Mouse (Mus musculus): ENCODE measurements at regions not wholly inside any gene's neighbourhood (a gene's known extent, or its start where the extent isn't known, plus 50 kb on each side); places are given as distances from the start of the nearest gene placed in this dataset.

DNA sequence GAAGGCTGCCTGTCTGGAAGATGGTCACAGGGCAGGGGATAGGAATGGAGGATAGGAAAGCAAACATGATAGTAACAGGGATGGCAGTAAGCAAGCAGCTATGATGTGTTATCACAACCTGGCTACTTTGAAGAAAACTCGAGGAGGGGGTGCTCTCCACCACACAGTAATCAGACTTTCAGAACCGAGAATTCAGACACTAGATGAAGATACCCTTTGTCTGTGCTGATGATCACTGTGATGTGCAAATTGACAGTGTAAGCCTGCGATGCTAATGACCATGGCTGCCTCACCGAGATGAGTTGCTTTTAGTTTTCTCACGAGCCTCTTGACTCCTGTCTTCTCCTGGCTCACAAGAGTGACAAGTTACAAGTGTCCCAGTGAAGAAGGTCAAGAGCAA lies 315.4 kb downstream of the Icos start:
- Histone ChIP-seq H3K27ac (ENCODE audit: insufficient read depth, low read depth, low read length) (no peak overlapping the region), H3K4me3 (ENCODE audit: insufficient read depth, low read depth, low read length) (no peak overlapping the region), H3K4me1 (ENCODE audit: control insufficient read depth, insufficient read depth, low read length) (no peaks in the 10 kb centered on the region)
- no peak for TF ChIP-seq POLR2A (IDR thresholded peaks at IDR 0.05; ENCODE audit: insufficient read depth, low read depth, low read length)
- TF ChIP-seq CTCF (IDR thresholded peaks at IDR 0.05; ENCODE audit: insufficient read depth, low read depth, low read length): no peak
- WGBS: 90% methylated on average over 5 of the region's 5 CpGs

DNA sequence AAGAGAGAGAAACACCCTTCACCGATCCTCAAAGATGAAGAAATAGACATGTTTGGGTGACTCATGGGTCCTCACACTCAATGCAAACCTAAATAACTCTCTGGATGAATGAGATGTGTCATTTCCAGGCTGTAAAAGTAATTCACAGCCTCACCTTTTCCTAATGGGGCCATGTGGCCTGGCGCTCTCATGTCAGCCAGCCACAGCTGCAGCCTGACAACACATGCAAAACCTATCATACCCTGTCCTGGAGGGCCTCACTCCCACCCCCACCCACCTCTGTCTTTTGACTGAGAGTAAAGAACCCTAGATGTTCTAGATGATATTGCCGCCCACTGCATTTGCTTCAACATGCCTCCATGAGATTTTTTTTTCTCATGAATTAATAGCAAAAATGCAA lies 317.5 kb downstream of the Icos start:
- WGBS: 95% methylated on average over 3 of the region's 3 CpGs
- no peak for TF ChIP-seq POLR2A (IDR thresholded peaks at IDR 0.05; ENCODE audit: insufficient read depth, low read depth, low read length)
- TF ChIP-seq CTCF (IDR thresholded peaks at IDR 0.05; ENCODE audit: insufficient read depth, low read depth, low read length): no peak
- Histone ChIP-seq H3K4me3 (ENCODE audit: insufficient read depth, low read depth, low read length) (no peak overlapping the region), H3K4me1 (ENCODE audit: control insufficient read depth, insufficient read depth, low read length) (no peaks in the 10 kb centered on the region), H3K27ac (ENCODE audit: insufficient read depth, low read depth, low read length) (no peak overlapping the region)

DNA sequence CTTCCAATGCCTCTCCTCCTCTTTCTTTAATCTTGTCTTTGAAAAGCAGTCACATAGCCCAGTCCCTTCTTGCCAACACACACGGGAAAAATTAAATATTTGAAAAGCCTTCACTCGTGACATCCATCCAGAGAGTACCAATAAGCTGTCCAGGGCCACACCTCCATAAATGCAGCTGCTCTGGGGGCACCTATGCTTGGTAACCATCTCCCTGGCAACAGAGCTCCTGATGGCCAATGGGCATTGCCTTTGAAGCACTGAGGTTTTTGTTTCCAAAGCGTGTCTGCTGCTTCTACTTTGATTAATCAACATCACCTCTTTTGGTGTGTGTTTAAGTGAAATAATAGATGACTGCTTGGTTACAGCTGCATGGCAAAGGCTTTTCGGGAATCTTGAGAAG lies 319.1 kb downstream of the Icos start:
- no peak overlapping the region for H3K4me3 ChIP-seq (ENCODE audit: insufficient read depth, low read depth, low read length)
- no peak overlapping the region for H3K27ac ChIP-seq (ENCODE audit: insufficient read depth, low read depth, low read length)
- no peak for TF ChIP-seq CTCF (IDR thresholded peaks at IDR 0.05; ENCODE audit: insufficient read depth, low read depth, low read length)
- no peak for TF ChIP-seq POLR2A (IDR thresholded peaks at IDR 0.05; ENCODE audit: insufficient read depth, low read depth, low read length)
- peaks cover 4% of the 10 kb centered on the region for H3K4me1 ChIP-seq (ENCODE audit: control insufficient read depth, insufficient read depth, low read length)
- 61% methylated on average over 4 of the region's 4 CpGs for WGBS

DNA sequence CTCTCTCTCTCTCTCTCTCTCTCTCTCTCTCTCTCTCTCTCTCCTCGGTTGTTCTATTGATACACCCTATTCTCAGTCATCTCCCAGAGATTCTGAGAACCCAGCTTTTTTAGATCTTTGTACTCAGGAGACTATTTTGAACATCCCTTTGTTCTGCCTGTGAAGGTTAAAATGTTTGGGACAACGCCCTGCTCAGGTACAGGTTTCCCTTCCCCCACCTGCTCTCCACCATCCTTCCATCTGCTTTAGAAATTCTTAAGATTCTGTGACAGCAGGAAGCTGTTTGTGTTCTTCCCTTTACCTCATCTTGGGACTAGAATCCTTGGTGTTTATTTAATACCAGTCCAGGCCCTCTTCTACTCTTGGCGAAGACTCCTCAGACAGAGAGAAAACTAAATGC lies 319.6 kb downstream of the Icos start:
- Histone ChIP-seq H3K4me1 (ENCODE audit: control insufficient read depth, insufficient read depth, low read length) (peaks cover 4% of the 10 kb centered on the region), H3K4me3 (ENCODE audit: insufficient read depth, low read depth, low read length) (no peak overlapping the region), H3K27ac (ENCODE audit: insufficient read depth, low read depth, low read length) (no peak overlapping the region)
- 93% methylated on average over 3 of the region's 3 CpGs for WGBS
- no peak for TF ChIP-seq CTCF (IDR thresholded peaks at IDR 0.05; ENCODE audit: insufficient read depth, low read depth, low read length)
- no peak for TF ChIP-seq POLR2A (IDR thresholded peaks at IDR 0.05; ENCODE audit: insufficient read depth, low read depth, low read length)

DNA sequence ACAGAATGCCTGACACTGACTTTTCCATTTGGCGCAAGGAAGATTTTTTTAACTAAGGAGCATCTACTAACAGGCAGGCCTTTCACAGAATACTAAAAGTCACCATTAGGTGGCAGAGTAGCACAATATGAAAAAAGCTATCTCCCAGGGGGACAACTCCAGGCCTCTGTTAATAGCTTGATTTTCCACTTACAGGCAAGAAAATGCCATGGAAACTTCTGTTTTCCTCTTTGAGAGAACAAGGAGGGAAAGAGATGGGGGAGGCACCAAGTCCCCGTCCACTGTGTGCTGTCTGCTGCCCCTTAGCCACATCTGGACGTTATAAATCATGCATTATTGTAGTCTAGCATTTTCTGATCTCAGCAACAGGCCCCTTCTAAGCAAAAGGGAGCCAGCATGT lies 320.3 kb downstream of the Icos start:
- 30% methylated on average over 3 of the region's 3 CpGs for WGBS
- H3K4me1 ChIP-seq (ENCODE audit: control insufficient read depth, insufficient read depth, low read length): peaks cover 4% of the 10 kb centered on the region
- TF ChIP-seq CTCF (IDR thresholded peaks at IDR 0.05; ENCODE audit: insufficient read depth, low read depth, low read length) (no peak), POLR2A (IDR thresholded peaks at IDR 0.05; ENCODE audit: insufficient read depth, low read depth, low read length) (no peak)
- H3K27ac ChIP-seq (ENCODE audit: insufficient read depth, low read depth, low read length): no peak overlapping the region
- no peak overlapping the region for H3K4me3 ChIP-seq (ENCODE audit: insufficient read depth, low read depth, low read length)

DNA sequence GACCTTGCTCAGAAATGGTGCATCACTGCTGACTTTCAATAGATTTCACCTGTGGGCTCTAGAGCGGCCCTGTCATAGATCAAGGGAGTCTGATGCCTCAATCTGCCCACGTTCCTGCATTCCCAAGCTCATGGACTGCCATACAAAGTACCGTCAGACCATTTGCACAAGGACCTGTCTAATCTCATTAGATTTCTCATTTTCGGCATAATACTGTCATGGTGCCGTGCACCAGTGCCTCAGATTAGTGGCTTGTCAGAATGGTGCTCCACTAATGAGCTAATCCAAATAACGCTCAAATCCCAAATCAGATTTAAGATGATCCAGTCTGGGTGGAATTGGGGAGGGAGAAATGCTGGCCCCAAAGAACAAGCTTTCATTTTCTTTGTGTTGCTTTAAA lies 321.1 kb downstream of the Icos start:
- WGBS: 90% methylated on average over 6 of the region's 6 CpGs
- TF ChIP-seq CTCF (IDR thresholded peaks at IDR 0.05; ENCODE audit: insufficient read depth, low read depth, low read length): no peak
- no peak for TF ChIP-seq POLR2A (IDR thresholded peaks at IDR 0.05; ENCODE audit: insufficient read depth, low read depth, low read length)
- peaks cover 4% of the 10 kb centered on the region for H3K4me1 ChIP-seq (ENCODE audit: control insufficient read depth, insufficient read depth, low read length)
- H3K4me3 ChIP-seq (ENCODE audit: insufficient read depth, low read depth, low read length): no peak overlapping the region
- no peak overlapping the region for H3K27ac ChIP-seq (ENCODE audit: insufficient read depth, low read depth, low read length)

DNA sequence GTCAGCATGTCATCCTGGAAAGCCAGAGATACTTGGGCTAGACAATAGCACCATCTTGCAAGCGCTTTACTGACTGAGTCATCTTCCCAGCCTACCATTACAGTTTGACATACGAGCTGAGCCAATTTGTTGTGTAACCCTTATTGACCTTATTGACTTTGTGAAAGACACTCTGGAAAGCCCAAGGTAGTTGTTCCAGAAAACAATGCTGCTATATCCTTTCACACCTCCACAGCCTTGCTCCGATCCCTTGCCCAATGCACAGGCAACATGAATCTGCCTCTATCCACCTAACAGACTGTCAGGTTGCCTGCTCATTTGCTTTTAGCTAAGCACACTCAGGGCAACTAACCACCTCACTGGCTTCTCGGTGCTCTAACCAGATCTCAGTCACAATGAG lies 322.8 kb downstream of the Icos start:
- H3K27ac ChIP-seq (ENCODE audit: insufficient read depth, low read depth, low read length): no peak overlapping the region
- no peak overlapping the region for H3K4me3 ChIP-seq (ENCODE audit: insufficient read depth, low read depth, low read length)
- TF ChIP-seq CTCF (IDR thresholded peaks at IDR 0.05; ENCODE audit: insufficient read depth, low read depth, low read length): no peak
- no peak for TF ChIP-seq POLR2A (IDR thresholded peaks at IDR 0.05; ENCODE audit: insufficient read depth, low read depth, low read length)
- H3K4me1 ChIP-seq (ENCODE audit: control insufficient read depth, insufficient read depth, low read length): peaks cover 4% of the 10 kb centered on the region
- 59% methylated on average over 4 of the region's 4 CpGs for WGBS

DNA sequence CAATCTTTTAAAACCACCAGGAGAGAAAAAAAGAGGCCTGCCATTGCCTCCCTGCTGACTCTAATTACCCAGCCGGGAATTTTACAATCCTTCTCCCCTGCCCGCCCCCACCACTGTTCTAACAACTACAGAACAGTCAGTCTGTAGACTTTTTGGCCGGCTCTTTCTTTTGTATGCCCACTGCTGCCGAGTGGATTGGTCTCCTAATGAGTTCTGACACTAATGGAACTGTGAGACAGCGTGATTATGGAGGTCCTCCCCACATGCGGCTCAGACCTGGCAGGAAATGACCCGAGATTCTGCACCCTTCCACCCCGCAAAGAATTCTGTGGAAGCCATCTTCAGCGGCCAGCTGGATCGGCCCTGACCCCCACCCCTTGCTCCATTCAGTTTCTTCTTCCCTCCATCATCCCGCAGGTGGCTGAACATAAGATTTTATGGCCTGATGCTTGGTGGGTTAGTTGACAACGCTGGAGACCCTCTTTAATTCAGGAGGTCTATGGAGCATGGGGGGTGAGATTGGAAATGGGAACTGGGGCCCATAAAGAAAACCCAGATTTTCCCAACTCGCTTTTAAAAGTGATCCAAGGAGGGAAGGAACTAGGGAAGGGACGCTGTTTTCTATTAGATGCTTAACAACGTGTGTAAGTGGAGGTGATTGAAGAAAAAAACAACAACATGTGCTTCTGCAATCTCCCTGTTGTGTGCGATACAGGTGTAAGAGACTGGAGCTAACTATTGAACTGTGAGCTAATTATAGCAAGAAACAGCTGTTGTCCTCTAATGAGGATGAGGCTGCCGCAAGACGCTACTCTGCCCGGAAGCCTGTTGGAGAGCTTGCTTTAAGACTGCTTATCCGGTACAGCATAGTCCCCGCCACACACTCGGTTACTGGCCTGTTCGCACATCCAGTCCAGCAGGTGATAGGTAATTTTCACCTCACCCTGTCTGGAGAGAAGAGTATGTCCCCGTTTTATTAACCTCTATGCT lies 323.6 kb downstream of the Icos start:
- no peak overlapping the region for H3K27ac ChIP-seq (ENCODE audit: insufficient read depth, low read depth, low read length)
- no peak for TF ChIP-seq CTCF (IDR thresholded peaks at IDR 0.05; ENCODE audit: insufficient read depth, low read depth, low read length)
- no peak for TF ChIP-seq POLR2A (IDR thresholded peaks at IDR 0.05; ENCODE audit: insufficient read depth, low read depth, low read length)
- WGBS: 33% methylated on average over 24 of the region's 24 CpGs
- no peak overlapping the region for H3K4me3 ChIP-seq (ENCODE audit: insufficient read depth, low read depth, low read length)
- H3K4me1 ChIP-seq (ENCODE audit: control insufficient read depth, insufficient read depth, low read length): peaks cover 4% of the 10 kb centered on the region

DNA sequence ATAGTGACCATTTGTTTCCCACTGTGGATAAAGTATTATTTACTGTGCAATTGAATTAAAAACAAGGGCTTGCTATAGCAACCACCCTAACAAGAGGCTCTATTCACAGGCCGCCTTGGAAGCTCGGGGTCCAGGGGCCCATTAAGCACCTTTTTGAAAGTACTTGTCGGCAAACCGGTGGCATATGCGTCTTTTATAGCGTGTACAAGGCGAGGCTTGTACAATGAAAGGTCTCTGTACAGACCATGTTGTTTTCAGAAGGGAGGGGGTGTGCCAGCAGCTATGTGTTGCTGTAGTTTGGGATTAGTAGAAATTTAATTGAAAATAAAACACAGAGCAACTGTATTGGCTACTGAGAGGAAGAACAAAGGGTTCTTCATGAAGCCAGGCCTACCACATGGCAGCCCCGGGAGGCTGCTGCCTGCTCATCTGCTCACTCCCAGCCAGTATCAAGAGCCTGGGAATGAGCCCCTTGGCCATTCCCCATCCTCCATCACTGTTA lies 324.9 kb downstream of the Icos start:
- WGBS: 74% methylated on average over 8 of the region's 8 CpGs

More for the DNA sequence above, 324.9 kb downstream of the Icos start:
- Histone ChIP-seq H3K27ac (ENCODE audit: insufficient read depth, low read depth, low read length) (no peak overlapping the region), H3K4me3 (ENCODE audit: insufficient read depth, low read depth, low read length) (no peak overlapping the region), H3K4me1 (ENCODE audit: control insufficient read depth, insufficient read depth, low read length) (peaks cover 4% of the 10 kb centered on the region)
- no peak for TF ChIP-seq POLR2A (IDR thresholded peaks at IDR 0.05; ENCODE audit: insufficient read depth, low read depth, low read length)
- no peak for TF ChIP-seq CTCF (IDR thresholded peaks at IDR 0.05; ENCODE audit: insufficient read depth, low read depth, low read length)
